Mouse (Mus musculus): ENCODE measurements around the gene Endog. TPM values are rescaled to one million over a fixed set of nuclear protein-coding genes. Genes with fewer than 3 reads are reported as not detected.
A peak's percentile ranks its signal among the peaks of the same experiment; 100 is the strongest.
"Not testable (repeated sequence)": the region's sequence is repeated elsewhere in the genome, so short reads cannot be mapped to it uniquely, and the experiment has no call there.

Endog gene
- polyA plus RNA-seq, 1 experiment from 2014 or later, result 17.1 TPM

DNA sequence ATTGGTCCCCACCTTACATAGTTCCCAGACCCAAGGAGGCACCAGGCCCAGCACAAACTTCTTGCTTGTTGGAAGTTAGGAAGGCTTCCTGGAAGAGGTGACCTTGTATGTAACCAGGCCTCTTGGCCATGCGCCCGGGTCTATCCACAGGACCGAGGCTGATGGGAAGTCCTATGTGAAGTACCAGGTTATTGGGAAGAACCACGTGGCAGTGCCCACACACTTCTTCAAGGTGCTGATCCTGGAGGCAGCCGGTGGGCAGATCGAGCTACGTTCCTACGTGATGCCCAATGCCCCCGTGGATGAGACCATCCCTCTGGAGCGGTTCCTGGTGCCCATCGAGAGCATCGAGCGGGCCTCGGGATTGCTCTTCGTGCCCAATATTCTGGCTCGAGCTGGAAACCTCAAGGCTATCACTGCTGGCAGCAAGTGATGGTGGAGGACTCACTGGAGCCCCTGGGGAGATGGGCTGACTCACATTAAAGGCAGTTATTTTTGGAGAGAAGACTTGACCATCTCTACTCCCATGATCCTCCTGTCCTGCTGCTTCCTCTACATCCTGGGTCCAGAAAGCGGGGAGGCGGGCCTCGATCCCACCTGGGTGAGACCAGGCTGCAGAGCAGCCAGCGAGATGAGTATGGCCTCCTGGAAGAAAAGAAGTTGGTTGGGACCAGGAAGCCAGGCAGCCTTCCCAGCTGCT is 2.4 kb downstream of the Endog start:
- no peak overlapping the region for H3K27ac ChIP-seq
- H3K9ac ChIP-seq, result no peak overlapping the region
- peaks cover 3% of the 10 kb centered on the region; the same call in 1 of the 2 replicates for H3K27me3 ChIP-seq (replicated peaks)
- ATAC-seq (ENCODE audit: low FRiP score, low read depth), result no peak
- no peaks in the 10 kb centered on the region for H3K9me3 ChIP-seq
- no peak overlapping the region for H3K4me3 ChIP-seq
- H3K4me1 ChIP-seq, result peaks cover 22% of the 10 kb centered on the region
- H3K4me2 ChIP-seq (replicated peaks), result no peak overlapping the region
- 97% methylated on average over 20 of the region's 20 CpGs for WGBS
- peaks cover 40% of the 10 kb centered on the region for H3K36me3 ChIP-seq

- peaks cover 3% of the 10 kb centered on the region; the same call in 1 of the 2 replicates for H3K27me3 ChIP-seq (replicated peaks)
- WGBS, result 93% methylated on average over 8 of the region's 8 CpGs
- ATAC-seq (ENCODE audit: low FRiP score, low read depth), result no peak
- H3K27ac ChIP-seq, result no peak overlapping the region
- no peak overlapping the region for H3K4me2 ChIP-seq (replicated peaks)
- H3K9me3 ChIP-seq, result no peaks in the 10 kb centered on the region
- no peak overlapping the region for H3K9ac ChIP-seq
- H3K36me3 ChIP-seq, result peaks cover 40% of the 10 kb centered on the region
- peaks cover 22% of the 10 kb centered on the region for H3K4me1 ChIP-seq
- no peak overlapping the region for H3K4me3 ChIP-seq
These were observed 4.6 kb downstream of the Endog start for GRCm38 (mm10) chr2:30175897-30176296.

DNA sequence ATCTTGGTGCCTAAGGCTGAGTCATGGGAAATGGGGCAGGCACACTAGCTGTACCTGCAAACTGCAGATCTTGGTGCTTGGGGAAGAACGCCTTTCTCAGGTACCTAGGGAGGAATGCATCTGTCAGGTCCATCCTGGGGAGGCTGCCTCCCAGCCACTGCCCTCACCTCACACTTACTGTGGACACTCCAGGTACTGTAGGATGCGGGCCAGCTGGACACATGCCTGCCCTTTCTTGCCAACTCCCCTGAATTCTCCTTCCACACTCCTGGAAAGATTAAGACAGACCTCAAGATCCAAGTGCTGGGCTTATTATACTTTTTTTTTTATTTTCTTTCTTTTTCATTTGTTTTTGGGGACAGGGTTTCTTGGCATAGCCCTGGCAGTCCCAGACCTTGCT is 5.3 kb downstream of the Endog start:
- Histone ChIP-seq H3K9me3 (no peaks in the 10 kb centered on the region), H3K27me3 (replicated peaks) (peaks cover 3% of the 10 kb centered on the region; the same call in 1 of the 2 replicates), H3K9ac (no peak overlapping the region), H3K4me3 (no peak overlapping the region), H3K27ac (no peak overlapping the region), H3K4me1 (peaks cover 22% of the 10 kb centered on the region), H3K36me3 (peaks cover 40% of the 10 kb centered on the region), H3K4me2 (replicated peaks) (no peak overlapping the region)
- 97% methylated on average over 2 of the region's 2 CpGs for WGBS
- ATAC-seq (ENCODE audit: low FRiP score, low read depth), result no peak

DNA sequence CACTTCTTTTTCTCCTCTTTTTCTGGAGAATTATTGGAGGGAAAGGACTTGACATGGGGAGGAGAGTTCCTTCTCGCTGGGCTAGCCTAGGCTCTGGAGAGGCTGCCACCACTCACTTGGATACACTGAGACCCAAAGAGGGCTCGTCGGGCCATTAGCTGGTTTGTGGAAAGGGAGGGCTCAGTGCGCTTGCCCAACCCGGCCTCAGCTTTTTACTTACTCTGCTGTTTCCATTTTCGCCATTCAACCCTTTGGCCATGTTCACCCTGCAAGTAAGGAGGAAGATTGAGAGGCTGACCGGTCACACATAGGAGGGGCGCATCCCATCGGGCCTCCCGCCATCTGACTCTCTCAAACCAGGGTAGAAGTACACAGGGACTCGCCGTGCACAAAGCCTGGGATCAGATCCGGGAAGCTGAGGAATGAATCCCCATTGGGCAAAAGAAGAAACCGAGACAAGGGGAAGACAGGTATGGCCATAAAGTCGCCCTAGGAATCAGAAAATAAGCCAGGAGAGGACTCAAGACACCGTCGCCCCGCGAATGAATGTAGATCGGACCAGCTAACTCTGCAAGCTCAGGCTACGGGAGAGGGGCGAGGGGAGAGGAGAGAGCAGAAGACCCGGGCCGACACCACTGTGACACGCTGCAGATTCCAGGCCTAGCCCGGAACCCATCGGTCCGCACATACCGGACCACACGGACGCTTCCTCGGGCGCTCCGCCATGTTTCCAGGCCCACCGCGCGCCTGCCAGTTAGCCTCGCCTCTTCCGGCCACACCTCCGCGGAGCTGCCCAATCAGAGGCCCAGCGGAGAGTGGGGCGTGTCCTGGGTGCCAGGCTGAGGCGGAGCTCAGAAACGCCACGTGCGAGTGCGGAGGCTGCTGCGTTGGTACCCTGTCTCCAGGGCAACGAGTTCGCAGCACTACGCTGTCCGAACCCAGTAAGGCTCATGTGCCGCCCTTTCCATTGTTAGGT is 6.7 kb downstream of the Endog start, which contains the start of gene Spout1:
Gene Spout1 (minus strand): TSS at position 760 of the 976 bp plus-strand sequence.
- Histone ChIP-seq H3K9me3 (no peaks in the 10 kb centered on the region), H3K27me3 (replicated peaks) (peaks cover 1% of the 10 kb centered on the region; the same call in 1 of the 2 replicates), H3K4me3 (peak within 1 kb of the TSS; percentile 68), H3K4me2 (replicated peaks) (peak within 1 kb of the TSS; percentile 88), H3K36me3 (peaks cover 36% of the 10 kb centered on the region), H3K4me1 (peaks cover 11% of the 10 kb centered on the region), H3K9ac (peak within 1 kb of the TSS; percentile 70), H3K27ac (no peak within 1 kb of the TSS)
- WGBS, result 3% methylated on average over 54 of the region's 54 CpGs
- ATAC-seq (ENCODE audit: low FRiP score, low read depth), result peak; percentile 99

GRCm38 (mm10) chr2:30178711-30179110 is 7.4 kb downstream of the Endog start:
- H3K4me2 ChIP-seq (replicated peaks), result peak overlapping the region; percentile 88
- H3K27me3 ChIP-seq (replicated peaks); H3K9me3 ChIP-seq; H3K9ac ChIP-seq; ATAC-seq (ENCODE audit: low FRiP score, low read depth); H3K27ac ChIP-seq: not testable (repeated sequence)
- peaks cover 29% of the 10 kb centered on the region for H3K36me3 ChIP-seq
- whole genome bisulfite sequencing, result 41% methylated on average over 7 of the region's 7 CpGs
- H3K4me3 ChIP-seq, result peak overlapping the region; percentile 68
- peaks cover 11% of the 10 kb centered on the region for H3K4me1 ChIP-seq

- H3K4me3 ChIP-seq, result no peak overlapping the region
- WGBS, result 91% methylated on average over 2 of the region's 2 CpGs
- no peak overlapping the region for H3K27ac ChIP-seq
- peaks cover 6% of the 10 kb centered on the region for H3K36me3 ChIP-seq
- H3K9me3 ChIP-seq, result no peaks in the 10 kb centered on the region
- H3K4me1 ChIP-seq, result peaks cover 4% of the 10 kb centered on the region
- no peak overlapping the region for H3K4me2 ChIP-seq (replicated peaks)
- no peak for ATAC-seq (ENCODE audit: low FRiP score, low read depth)
- H3K27me3 ChIP-seq (replicated peaks), result no peaks in the 10 kb centered on the region
- H3K9ac ChIP-seq, result no peak overlapping the region
These were observed 11.1 kb downstream of the Endog start for GRCm38 (mm10) chr2:30182424-30182823.

GRCm38 (mm10) chr2:30183721-30184120 is 12.4 kb downstream of the Endog start:
- Histone ChIP-seq H3K9ac (no peak overlapping the region), H3K9me3 (no peaks in the 10 kb centered on the region), H3K4me3 (no peak overlapping the region), H3K27me3 (replicated peaks) (no peaks in the 10 kb centered on the region), H3K27ac (no peak overlapping the region), H3K4me2 (replicated peaks) (no peak overlapping the region), H3K4me1 (no peaks in the 10 kb centered on the region), H3K36me3 (peaks cover 6% of the 10 kb centered on the region)
- 76% methylated on average over 3 of the region's 3 CpGs for WGBS
- ATAC-seq (ENCODE audit: low FRiP score, low read depth), result no peak

DNA sequence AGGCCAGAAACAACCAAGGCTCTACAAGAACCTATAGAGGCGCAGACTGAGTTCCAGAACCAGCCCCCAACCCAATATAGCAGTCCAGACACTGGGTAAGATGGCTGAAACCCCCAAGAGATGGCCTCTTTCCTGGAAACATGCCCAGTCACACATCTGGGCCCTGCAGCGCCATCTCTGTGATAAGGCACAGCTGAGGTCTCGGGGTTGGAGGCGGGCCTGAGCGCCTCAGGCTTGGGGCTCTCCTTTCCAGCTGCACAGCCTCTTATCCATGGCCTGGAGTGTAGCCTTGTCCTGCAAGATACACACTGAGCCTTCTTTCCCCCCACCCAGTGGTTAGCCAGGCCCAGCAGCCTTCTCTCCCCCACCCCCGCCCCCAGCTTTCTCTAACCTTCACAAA is 14.0 kb downstream of the Endog start:
- WGBS, result 89% methylated on average over 6 of the region's 6 CpGs
- H3K27ac ChIP-seq, result no peak overlapping the region
- no peak overlapping the region for H3K4me2 ChIP-seq (replicated peaks)
- H3K4me1 ChIP-seq, result no peaks in the 10 kb centered on the region
- no peaks in the 10 kb centered on the region for H3K9me3 ChIP-seq
- H3K4me3 ChIP-seq, result no peak overlapping the region
- ATAC-seq (ENCODE audit: low FRiP score, low read depth), result no peak
- H3K27me3 ChIP-seq (replicated peaks), result no peaks in the 10 kb centered on the region
- peaks cover 6% of the 10 kb centered on the region for H3K36me3 ChIP-seq
- no peak overlapping the region for H3K9ac ChIP-seq

GRCm38 (mm10) chr2:30185681-30186080 is 14.4 kb downstream of the Endog start:
- Histone ChIP-seq H3K4me1 (no peaks in the 10 kb centered on the region), H3K4me2 (replicated peaks) (no peak overlapping the region), H3K9me3 (no peaks in the 10 kb centered on the region), H3K36me3 (peaks cover 6% of the 10 kb centered on the region), H3K27me3 (replicated peaks) (no peaks in the 10 kb centered on the region), H3K4me3 (no peak overlapping the region), H3K27ac (no peak overlapping the region), H3K9ac (no peak overlapping the region)
- ATAC-seq (ENCODE audit: low FRiP score, low read depth), result no peak
- WGBS, result 87% methylated on average over 3 of the region's 3 CpGs

- Histone ChIP-seq H3K4me2 (replicated peaks) (no peak overlapping the region), H3K36me3 (no peaks in the 10 kb centered on the region; the same call in 1 of the 2 replicates), H3K27me3 (replicated peaks) (no peaks in the 10 kb centered on the region), H3K4me3 (no peak overlapping the region), H3K9ac (no peak overlapping the region), H3K27ac (no peak overlapping the region), H3K9me3 (no peaks in the 10 kb centered on the region), H3K4me1 (no peaks in the 10 kb centered on the region)
- ATAC-seq (ENCODE audit: low FRiP score, low read depth), result no peak
- WGBS, result 90% methylated on average over 12 of the region's 12 CpGs
These were observed 20.7 kb downstream of the Endog start for GRCm38 (mm10) chr2:30191790-30192580.

GRCm38 (mm10) chr2:30194656-30195055 is 23.4 kb downstream of the Endog start:
- Histone ChIP-seq H3K4me3 (no peak overlapping the region), H3K4me1 (no peaks in the 10 kb centered on the region), H3K4me2 (replicated peaks) (no peak overlapping the region), H3K36me3 (no peaks in the 10 kb centered on the region), H3K9ac (no peak overlapping the region), H3K27ac (no peak overlapping the region), H3K9me3 (no peaks in the 10 kb centered on the region), H3K27me3 (replicated peaks) (no peaks in the 10 kb centered on the region)
- no peak for ATAC-seq (ENCODE audit: low FRiP score, low read depth)
- 83% methylated on average over 3 of the region's 3 CpGs for WGBS

GRCm38 (mm10) chr2:30198021-30198420 is 26.7 kb downstream of the Endog start:
- 66% methylated on average over 4 of the region's 4 CpGs for WGBS
- Histone ChIP-seq H3K4me2 (replicated peaks) (no peak overlapping the region), H3K9me3 (no peaks in the 10 kb centered on the region), H3K27ac (no peak overlapping the region), H3K4me1 (no peaks in the 10 kb centered on the region), H3K4me3 (no peak overlapping the region), H3K27me3 (replicated peaks) (no peaks in the 10 kb centered on the region), H3K36me3 (no peaks in the 10 kb centered on the region), H3K9ac (no peak overlapping the region)
- ATAC-seq (ENCODE audit: low FRiP score, low read depth), result no peak

Measured in neural tube, embryonic 12.5 days (tissue).